9 mouse cellular contexts compared by ENCODE assay signal in genomic region chr6:135026232-135026631, GRCm38 (mm10). TPM values are rescaled to one million over a fixed set of nuclear protein-coding genes. Genes with fewer than 3 reads are reported as not detected.
DNase-seq lines count a peak whose midpoint lies in the region; TF ChIP-seq lines count a peak whose summit lies in the region.
"Had no signal": no experiment of that assay in that cellular context is flagged by ENCODE, and none has a peak within 500 bp of the region (broad histone marks: within the 10 kb centered on the region; RNA-seq: fewer than 3 reads in every experiment).

No protein-coding gene starts in this region.

- peak; percentile 31 for DNase-seq in heart, adult 8-10 months (ENCODE audit: low spot score)
- no peak for DNase-seq in heart, postnatal 25 days (ENCODE audit: low spot score)
- peak; percentile 62 for DNase-seq in CD4-positive, CD25-positive, alpha-beta regulatory T cell, adult 2 months (ENCODE audit: low read depth, low spot score)
- DNase-seq in heart, postnatal 14 days = peak; percentile 11 to 21
- DNase-seq in lung, adult 18-20 months = peak; percentile 49 to 73
- no peak for DNase-seq in right cerebral cortex, postnatal 14 days

- WGBS in bone marrow, adult 2 months = 0% methylated on average over 3 of the region's 3 CpGs
- 9% methylated on average over 3 of the region's 3 CpGs for WGBS in small intestine, adult 2 months

- TF ChIP-seq CTCF in bone marrow, adult 2 months (IDR thresholded peaks at IDR 0.05; ENCODE audit: control insufficient read depth, insufficient read depth, low read length) = peak; percentile 18; the same call in 1 of the 2 replicates
- TF ChIP-seq CTCF in small intestine, adult 2 months (IDR thresholded peaks at IDR 0.05; ENCODE audit: extremely low read depth, insufficient read length, insufficient replicate concordance, low read depth, low read length) = peak; percentile 35; the same call in 1 of the 2 replicates

- no peak overlapping the region for H3K4me3 ChIP-seq in bone marrow, adult 2 months (replicated peaks; ENCODE audit: control insufficient read depth, low read depth, low read length)
- H3K4me3 ChIP-seq in small intestine, adult 2 months (ENCODE audit: low read depth, low read length) = no peak overlapping the region
- H3K4me3 ChIP-seq: erythroblast, embryonic 14.5 days had no signal

- H3K27ac ChIP-seq in bone marrow, adult 2 months (ENCODE audit: control insufficient read depth, insufficient read depth, low read depth, low read length, poor library complexity) = no peak overlapping the region
- peak overlapping the region; percentile 71 for H3K27ac ChIP-seq in small intestine, adult 2 months (ENCODE audit: insufficient read depth, low read depth, low read length)

- intact Hi-C loops in heart, postnatal 25 days (cut with DNase I) = loop anchor here (2.0 to 5.0 kb wide), 2 partner anchors 61 to 117 kb away; no protein-coding TSS in a partner anchor
- intact Hi-C loops in heart, postnatal 14 days (cut with DNase I) = loop anchor here (2.0 kb wide), 1 partner anchor 119 kb away; no protein-coding TSS in a partner anchor

- H3K36me3 ChIP-seq in small intestine, adult 2 months (ENCODE audit: control insufficient read depth, insufficient read depth, low read length) = peaks cover 24% of the 10 kb centered on the region

- no peaks in the 10 kb centered on the region for H3K27me3 ChIP-seq in small intestine, adult 2 months (ENCODE audit: control insufficient read depth, insufficient read depth, low read length)

- no peak for TF ChIP-seq POLR2A in bone marrow, adult 2 months (IDR thresholded peaks at IDR 0.05; ENCODE audit: borderline replicate concordance, control insufficient read depth, low read depth, low read length)
- TF ChIP-seq POLR2A in small intestine, adult 2 months (IDR thresholded peaks at IDR 0.05; ENCODE audit: low read depth, low read length) = no peak

- no peaks in the 10 kb centered on the region for H3K4me1 ChIP-seq in bone marrow, adult 2 months (ENCODE audit: control insufficient read depth, insufficient read depth, low read length)
- H3K4me1 ChIP-seq in small intestine, adult 2 months (ENCODE audit: control insufficient read depth, insufficient read depth, insufficient read length, low read length) = peaks cover 11% of the 10 kb centered on the region; the same call in 1 of the 2 replicates

RNA-seq across cellular contexts. Expression of gene Ddx47, which starts 14.8 kb away (rescaled TPM):
- total RNA-seq in heart, adult 8-10 months (2022) = 10 to 100 TPM; 36.3 to 39.7 (median 38.0) TPM
- total RNA-seq in heart, postnatal 25 days (2021) = 10 to 100 TPM; 38.4 to 42.4 TPM
- 51.5 and 56.9 TPM in 2 replicates for polyA plus RNA-seq in bone marrow, adult 2 months (2011; ENCODE audit: insufficient read depth, insufficient read length, low replicate concordance, missing spikeins)
- 10 to 100 TPM; 39.3 to 43.3 TPM for total RNA-seq in heart, postnatal 14 days (2021)
- 9.5 and 20.2 TPM in 2 replicates for polyA plus RNA-seq in small intestine, adult 2 months (2012; rRNA removed)

RNA-seq across cellular contexts. Expression of gene Gprc5a, which starts 39.2 kb away (rescaled TPM):
- total RNA-seq in heart, adult 8-10 months (2022) = 1 to 10 TPM in 2 of 4 experiments, under 1 TPM in 2; 0.75 to 1.9 (median 0.93) TPM
- total RNA-seq in heart, postnatal 25 days (2021) = 1 to 10 TPM; 1.0 TPM
- not detected in 2 replicates for polyA plus RNA-seq in bone marrow, adult 2 months (2011; ENCODE audit: insufficient read depth, insufficient read length, low replicate concordance, missing spikeins)
- total RNA-seq in heart, postnatal 14 days (2021) = 1 to 10 TPM; 2.8 to 2.9 TPM
- 17.4 and 73.7 TPM in 2 replicates for polyA plus RNA-seq in small intestine, adult 2 months (2012; rRNA removed)
- polyA plus RNA-seq: erythroblast, embryonic 14.5 days had no signal

RNA-seq across cellular contexts. Expression of gene Apold1, which starts 44.7 kb away (rescaled TPM):
- 1 to 10 TPM; 4.8 to 7.5 (median 5.6) TPM for total RNA-seq in heart, adult 8-10 months (2022)
- 1 to 10 TPM; 7.0 to 8.2 TPM for total RNA-seq in heart, postnatal 25 days (2021)
- 2.4 and 6.2 TPM in 2 replicates for polyA plus RNA-seq in bone marrow, adult 2 months (2011; ENCODE audit: insufficient read depth, insufficient read length, low replicate concordance, missing spikeins)
- 10 to 100 TPM; 15.4 to 18.5 TPM for total RNA-seq in heart, postnatal 14 days (2021)
- 0.43 and 0.63 TPM in 2 replicates for polyA plus RNA-seq in small intestine, adult 2 months (2012; rRNA removed)

Comparison
In these comparisons a context has a peak if more than half of its experiments do, and no peak if none do; other contexts are left out.
1. DNase-seq: peak in heart, adult 8-10 months (single experiment), CD4-positive, CD25-positive, alpha-beta regulatory T cell, adult 2 months (single experiment), heart, postnatal 14 days (2 of 2) and lung, adult 18-20 months (2 of 2); none in heart, postnatal 25 days (single experiment) and right cerebral cortex, postnatal 14 days (single experiment).